Mouse (Mus musculus): Measurements from ENCODE around the gene Pcmtd2. TPM values are rescaled to one million over a fixed set of nuclear protein-coding genes. Genes with fewer than 3 reads are reported as not detected.

Pcmtd2 gene
- polyA plus RNA-seq, 1 experiment from 2014 or later: 33.6 TPM

GRCm38 (mm10) chr2:181866931-181867330, 29.3 kb downstream of the Pcmtd2 start:
- ATAC-seq (replicated peaks; ENCODE audit: low FRiP score): no peak
- H3K27me3 ChIP-seq: no peaks in the 10 kb centered on the region
- no peak overlapping the region for H3K27ac ChIP-seq

DNA sequence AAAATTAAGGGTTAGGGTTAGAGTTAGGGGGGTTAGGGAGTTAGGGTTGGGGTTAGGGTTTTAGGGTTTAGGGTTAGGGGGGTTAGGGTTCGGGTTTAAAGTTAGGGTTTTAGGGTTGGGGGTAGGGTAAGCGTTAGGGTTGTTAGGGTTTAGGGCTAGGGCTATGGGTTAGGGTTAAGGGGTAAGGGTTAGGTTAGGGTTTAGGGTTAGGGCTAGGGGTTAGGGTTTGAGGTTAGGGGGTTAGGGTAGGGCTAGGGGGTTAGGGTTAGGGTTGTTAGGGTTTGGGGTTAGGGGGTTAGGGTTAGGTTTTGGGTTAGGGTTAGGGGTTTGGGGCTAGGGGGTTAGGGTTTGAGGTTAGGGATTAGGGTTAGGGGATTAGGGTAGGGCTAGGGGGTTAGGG, 33.4 kb downstream of the Pcmtd2 start:
- no peak overlapping the region for H3K4me3 ChIP-seq (replicated peaks)
- no peaks in the 10 kb centered on the region for H3K4me1 ChIP-seq
- H3K9ac ChIP-seq: no peak overlapping the region
- no peak overlapping the region for H3K4me2 ChIP-seq
- no peaks in the 10 kb centered on the region for H3K9me3 ChIP-seq (replicated peaks)
- H3K27ac ChIP-seq: no peak overlapping the region
- ATAC-seq (replicated peaks; ENCODE audit: low FRiP score): no peak; the same call in 1 of the 2 replicates
- 88% methylated on average over 2 of the region's 2 CpGs for WGBS
- H3K27me3 ChIP-seq: no peaks in the 10 kb centered on the region
- H3K36me3 ChIP-seq: peaks cover 46% of the 10 kb centered on the region

More at GRCm38 (mm10) chr2:181866931-181867330, 29.3 kb downstream of the Pcmtd2 start:
- Histone ChIP-seq H3K4me1 (peaks cover 17% of the 10 kb centered on the region), H3K9ac (no peak overlapping the region), H3K4me2 (no peak overlapping the region), H3K9me3 (replicated peaks) (no peaks in the 10 kb centered on the region), H3K4me3 (replicated peaks) (no peak overlapping the region), H3K36me3 (peaks cover 36% of the 10 kb centered on the region)
- 57% methylated on average over 5 of the region's 5 CpGs for WGBS

DNA sequence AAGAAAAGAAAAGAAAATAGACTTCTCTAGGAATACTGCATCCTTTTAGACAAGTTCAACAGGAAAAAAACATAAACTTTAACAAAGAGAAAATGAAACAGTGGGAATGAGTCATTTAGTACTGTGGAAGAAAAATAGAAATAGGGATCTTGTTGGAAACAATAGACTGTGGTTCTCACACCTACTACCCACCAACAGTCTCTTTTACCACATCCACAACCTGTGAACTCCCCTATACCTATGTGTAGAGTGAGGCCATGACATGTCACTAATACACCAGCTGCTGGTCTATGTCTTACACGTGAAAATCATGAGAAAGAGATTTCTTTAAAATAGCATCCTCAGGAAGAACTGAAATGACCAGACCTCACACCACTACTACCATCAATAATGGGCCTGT, 41.2 kb downstream of the Pcmtd2 start:
- H3K4me3 ChIP-seq (replicated peaks): no peak overlapping the region
- ATAC-seq (replicated peaks; ENCODE audit: low FRiP score): no peak
- no peaks in the 10 kb centered on the region for H3K27me3 ChIP-seq
- no peak overlapping the region for H3K9ac ChIP-seq
- no peaks in the 10 kb centered on the region for H3K9me3 ChIP-seq (replicated peaks)
- 84% methylated on average over 1 of the region's 1 CpGs for WGBS
- H3K36me3 ChIP-seq: 0 out of 2 replicates have a peak, but pooled peaks cover 8% of the 10 kb centered on the region
- H3K27ac ChIP-seq: no peak overlapping the region
- H3K4me1 ChIP-seq: no peaks in the 10 kb centered on the region
- H3K4me2 ChIP-seq: no peak overlapping the region

- no peak overlapping the region for H3K4me3 ChIP-seq (replicated peaks)
- no peak overlapping the region for H3K27ac ChIP-seq
- ATAC-seq (replicated peaks; ENCODE audit: low FRiP score): no peak
- no peaks in the 10 kb centered on the region for H3K4me1 ChIP-seq
- H3K9ac ChIP-seq: no peak overlapping the region
- H3K36me3 ChIP-seq: no peaks in the 10 kb centered on the region
- 52% methylated on average over 3 of the region's 3 CpGs for WGBS
- H3K27me3 ChIP-seq: no peaks in the 10 kb centered on the region
- no peak overlapping the region for H3K4me2 ChIP-seq
- H3K9me3 ChIP-seq (replicated peaks): no peaks in the 10 kb centered on the region
Observed at GRCm38 (mm10) chr2:181883022-181883749, 45.5 kb downstream of the Pcmtd2 start.

Other genes starting within 250 kb of the Pcmtd2 start
- gene Prpf6, start 246.0 kb upstream of the Pcmtd2 start, polyA plus RNA-seq (2015; fragmentation: Nextera tagmentation; extraction: Ambion mirVana): 67.4 and 69.5 TPM in 2 replicates
- gene Zfp512b, start 245.1 kb upstream of the Pcmtd2 start, polyA plus RNA-seq (2015; fragmentation: Nextera tagmentation; extraction: Ambion mirVana): 43.1 and 51.6 TPM in 2 replicates
- gene Samd10, start 238.6 kb upstream of the Pcmtd2 start, polyA plus RNA-seq (2015; fragmentation: Nextera tagmentation; extraction: Ambion mirVana): 24.6 and 26.3 TPM in 2 replicates
- gene Gm29797, start 180.8 kb upstream of the Pcmtd2 start, polyA plus RNA-seq (2015; fragmentation: Nextera tagmentation; extraction: Ambion mirVana): 0.21 TPM in 1 of 2 replicates, not detected in the other
- gene Sox18, start 166.2 kb upstream of the Pcmtd2 start, polyA plus RNA-seq (2015; fragmentation: Nextera tagmentation; extraction: Ambion mirVana): 48.1 and 49.9 TPM in 2 replicates
- gene Tcea2, start 157.5 kb upstream of the Pcmtd2 start, polyA plus RNA-seq (2015; fragmentation: Nextera tagmentation; extraction: Ambion mirVana): 25.6 and 25.9 TPM in 2 replicates
- gene Rgs19, start 143.9 kb upstream of the Pcmtd2 start, polyA plus RNA-seq (2015; fragmentation: Nextera tagmentation; extraction: Ambion mirVana): 56.6 and 61.7 TPM in 2 replicates
- gene Lkaaear1, start 139.4 kb upstream of the Pcmtd2 start, polyA plus RNA-seq (2015; fragmentation: Nextera tagmentation; extraction: Ambion mirVana): 0.22 TPM in 1 of 2 replicates, not detected in the other
- 0.36 and 1.9 TPM in 2 replicates for gene Oprl1, start 122.8 kb upstream of the Pcmtd2 start, polyA plus RNA-seq (2015; fragmentation: Nextera tagmentation; extraction: Ambion mirVana)
- gene Myt1, start 74.5 kb upstream of the Pcmtd2 start, polyA plus RNA-seq (2015; fragmentation: Nextera tagmentation; extraction: Ambion mirVana): 0.26 and 0.71 TPM in 2 replicates
- 69.0 and 73.9 TPM in 2 replicates for gene Polr3k, start 26.5 kb downstream of the Pcmtd2 start, polyA plus RNA-seq (2015; fragmentation: Nextera tagmentation; extraction: Ambion mirVana)
- not detected in 2 replicates for gene Gm14496, start 153.3 kb downstream of the Pcmtd2 start, polyA plus RNA-seq (2015; fragmentation: Nextera tagmentation; extraction: Ambion mirVana)